Mouse (Mus musculus): ENCODE results near the gene Fkbp11. TPM values are rescaled to one million over a fixed set of nuclear protein-coding genes. Genes with fewer than 3 reads are reported as not detected.

The Fkbp11 gene
- total and polyA plus RNA-seq, 2 experiments from 2014 or later = 4.3 to 22.0 TPM

DNA sequence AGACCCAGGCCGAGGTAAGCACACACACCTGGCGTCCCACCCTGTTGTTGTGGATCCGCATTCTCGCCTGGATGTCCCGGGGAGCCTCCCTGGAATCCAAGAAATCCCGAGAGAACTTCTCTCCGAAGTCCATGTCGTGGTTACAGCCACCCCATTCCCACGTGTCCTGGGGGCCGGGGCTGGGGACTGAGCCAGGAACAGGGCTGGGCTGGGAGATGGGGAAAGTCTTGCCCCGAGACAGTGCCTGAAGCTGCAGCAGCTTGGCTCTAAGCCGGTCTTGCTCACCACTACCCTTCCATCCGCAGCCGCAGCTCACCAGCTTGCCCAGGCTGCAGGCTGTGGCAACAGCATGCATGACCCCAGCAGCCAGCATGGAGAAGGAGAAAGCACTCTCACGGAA lies 46.1 kb upstream of the Fkbp11 start:
- no peak for TF ChIP-seq CTCF (IDR thresholded peaks at IDR 0.05; ENCODE audit: low read depth)
- 31% methylated on average over 15 of the region's 15 CpGs for WGBS
- no peak for DNase-seq (ENCODE audit: low spot score)
- no peak overlapping the region for H3K27ac ChIP-seq (ENCODE audit: low read depth)
- H3K36me3 ChIP-seq (replicated peaks; ENCODE audit: control insufficient read depth, insufficient read depth, low read length) = no peaks in the 10 kb centered on the region
- H3K4me1 ChIP-seq (ENCODE audit: control insufficient read depth, insufficient read depth) = peaks cover 12% of the 10 kb centered on the region
- H3K4me2 ChIP-seq (ENCODE audit: low read depth, low read length) = no peak overlapping the region
- peaks cover 66% of the 10 kb centered on the region for H3K27me3 ChIP-seq (ENCODE audit: control insufficient read depth, insufficient read depth, low read length)
- no peak overlapping the region for H3K4me3 ChIP-seq (ENCODE audit: low read depth, low read length)
- ATAC-seq (ENCODE audit: insufficient read depth, low read depth) = no peak
- H3K9me3 ChIP-seq (replicated peaks; ENCODE audit: control insufficient read depth, low read length) = no peaks in the 10 kb centered on the region
- no peak overlapping the region for H3K9ac ChIP-seq (replicated peaks; ENCODE audit: low read depth, low read length)

DNA sequence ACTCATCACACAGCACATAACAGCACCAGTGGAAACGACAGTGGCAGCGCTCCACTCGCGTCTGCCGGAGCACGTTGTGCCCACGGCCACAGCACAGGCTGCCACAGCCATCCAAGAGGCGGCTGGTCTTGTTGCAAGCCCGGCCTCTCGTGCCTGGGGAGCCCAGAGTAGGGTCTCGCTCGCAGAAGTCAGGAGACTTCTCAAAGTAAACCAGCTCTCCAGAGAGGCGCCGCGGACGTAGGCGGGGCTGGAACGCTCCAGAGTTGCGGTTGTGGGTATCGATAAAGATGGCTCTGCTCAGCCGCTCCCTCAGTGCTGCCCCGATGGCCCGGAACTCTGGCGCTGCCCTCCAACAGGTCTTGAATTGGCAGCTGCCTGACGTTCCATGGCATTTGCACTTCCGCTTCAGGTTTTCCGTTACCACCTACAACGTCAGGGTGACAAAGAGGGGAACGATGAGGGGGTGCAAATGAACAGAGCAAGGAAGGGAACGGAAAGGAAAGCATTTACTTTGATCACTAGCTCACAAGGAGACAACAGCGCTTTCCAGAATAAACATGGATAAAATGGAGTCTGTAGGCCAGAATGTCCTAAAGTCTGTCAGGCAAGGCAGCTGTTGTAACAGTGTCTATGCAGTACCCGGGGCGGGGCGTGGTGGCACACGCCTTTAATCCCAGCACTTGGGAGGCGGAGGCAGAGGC lies 44.7 kb upstream of the Fkbp11 start:
- 4% methylated on average over 36 of the region's 36 CpGs for WGBS
- ATAC-seq (ENCODE audit: insufficient read depth, low read depth) (no peak), DNase-seq (ENCODE audit: low spot score) (no peak)
- Histone ChIP-seq H3K4me1 (ENCODE audit: control insufficient read depth, insufficient read depth) (peaks cover 6% of the 10 kb centered on the region; the same call in 1 of the 2 replicates), H3K36me3 (replicated peaks; ENCODE audit: control insufficient read depth, insufficient read depth, low read length) (no peaks in the 10 kb centered on the region), H3K9me3 (replicated peaks; ENCODE audit: control insufficient read depth, low read length) (no peaks in the 10 kb centered on the region), H3K9ac (replicated peaks; ENCODE audit: low read depth, low read length) (no peak overlapping the region), H3K4me3 (ENCODE audit: low read depth, low read length) (peak overlapping the region; percentile 27), H3K27me3 (ENCODE audit: control insufficient read depth, insufficient read depth, low read length) (peaks cover 57% of the 10 kb centered on the region), H3K27ac (ENCODE audit: low read depth) (no peak overlapping the region), H3K4me2 (ENCODE audit: low read depth, low read length) (peak overlapping the region; percentile 64)
- TF ChIP-seq EP300 (IDR thresholded peaks at IDR 0.05; ENCODE audit: low read depth) = no peak
- no peak for TF ChIP-seq CTCF (IDR thresholded peaks at IDR 0.05; ENCODE audit: low read depth)

DNA sequence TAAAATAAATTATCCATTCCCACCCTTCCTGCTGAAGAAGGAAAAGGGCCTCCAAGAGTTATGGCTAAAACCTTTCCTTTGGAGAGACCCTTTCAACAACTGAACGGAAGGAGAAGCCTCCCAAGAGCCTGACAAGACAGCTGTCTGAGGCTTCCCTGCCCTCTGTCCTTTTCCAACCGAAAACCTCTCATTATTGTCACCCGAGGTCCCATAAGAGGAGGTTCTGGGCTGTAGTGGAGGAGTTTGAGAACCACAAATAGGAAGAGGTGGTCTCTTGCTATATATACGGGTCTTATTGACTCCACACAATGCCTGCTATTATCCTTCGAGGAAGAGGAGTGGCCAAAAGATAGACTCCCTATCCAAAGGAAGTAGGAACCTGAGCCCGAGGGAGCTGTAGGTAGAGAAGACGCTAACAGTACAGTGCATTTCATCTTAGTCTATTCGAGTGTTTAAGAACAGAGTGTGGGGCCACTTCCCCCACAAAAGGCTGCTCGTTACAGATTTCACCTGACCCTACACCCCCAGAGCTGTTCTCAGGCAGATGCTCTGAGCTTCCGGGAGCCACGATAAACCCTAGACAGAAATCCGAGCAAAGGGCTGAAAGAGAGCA lies 43.9 kb upstream of the Fkbp11 start:
- 23% methylated on average over 12 of the region's 12 CpGs for WGBS
- Histone ChIP-seq H3K27me3 (ENCODE audit: control insufficient read depth, insufficient read depth, low read length) (peaks cover 49% of the 10 kb centered on the region), H3K4me1 (ENCODE audit: control insufficient read depth, insufficient read depth) (0 out of 2 replicates have a peak, but pooled peaks cover 4% of the 10 kb centered on the region), H3K4me2 (ENCODE audit: low read depth, low read length) (peak overlapping the region; percentile 64), H3K9me3 (replicated peaks; ENCODE audit: control insufficient read depth, low read length) (no peaks in the 10 kb centered on the region), H3K27ac (ENCODE audit: low read depth) (no peak overlapping the region), H3K36me3 (replicated peaks; ENCODE audit: control insufficient read depth, insufficient read depth, low read length) (no peaks in the 10 kb centered on the region), H3K9ac (replicated peaks; ENCODE audit: low read depth, low read length) (no peak overlapping the region), H3K4me3 (ENCODE audit: low read depth, low read length) (peak overlapping the region; percentile 27)
- no peak for DNase-seq (ENCODE audit: low spot score)
- no peak for ATAC-seq (ENCODE audit: insufficient read depth, low read depth)
- TF ChIP-seq EP300 (IDR thresholded peaks at IDR 0.05; ENCODE audit: low read depth) (no peak), CTCF (IDR thresholded peaks at IDR 0.05; ENCODE audit: low read depth) (no peak)

DNA sequence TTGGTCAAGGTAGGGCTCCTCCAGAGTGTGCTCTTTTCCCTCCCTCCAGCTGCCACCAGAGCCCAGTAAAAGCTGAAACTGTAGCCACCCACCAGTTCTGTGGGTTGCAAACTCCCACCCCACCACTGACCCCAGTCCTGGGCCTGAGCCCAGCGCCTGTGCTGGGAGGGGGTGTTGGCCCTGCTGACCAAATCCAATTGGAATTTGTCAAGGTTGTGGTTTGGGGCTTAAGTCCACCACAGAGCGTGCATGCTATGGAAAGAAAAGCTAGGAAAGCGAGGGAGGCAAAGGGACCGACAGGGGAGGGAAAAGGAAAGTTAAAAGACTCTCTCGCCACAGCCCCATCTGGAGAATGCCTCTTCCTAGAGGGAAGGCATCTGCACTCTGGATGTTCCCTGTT lies 40.3 kb upstream of the Fkbp11 start:
- H3K9ac ChIP-seq (replicated peaks; ENCODE audit: low read depth, low read length) = no peak overlapping the region
- no peaks in the 10 kb centered on the region for H3K36me3 ChIP-seq (replicated peaks; ENCODE audit: control insufficient read depth, insufficient read depth, low read length)
- 0 out of 2 replicates have a peak, but pooled peaks cover 4% of the 10 kb centered on the region for H3K4me1 ChIP-seq (ENCODE audit: control insufficient read depth, insufficient read depth)
- H3K27ac ChIP-seq (ENCODE audit: low read depth) = no peak overlapping the region
- peaks cover 16% of the 10 kb centered on the region; the same call in 1 of the 2 replicates for H3K27me3 ChIP-seq (ENCODE audit: control insufficient read depth, insufficient read depth, low read length)
- no peaks in the 10 kb centered on the region for H3K9me3 ChIP-seq (replicated peaks; ENCODE audit: control insufficient read depth, low read length)
- no peak overlapping the region for H3K4me3 ChIP-seq (ENCODE audit: low read depth, low read length)
- no peak for DNase-seq (ENCODE audit: low spot score)
- WGBS = 32% methylated on average over 5 of the region's 5 CpGs
- TF ChIP-seq EP300 (IDR thresholded peaks at IDR 0.05; ENCODE audit: low read depth) = no peak
- no peak for TF ChIP-seq CTCF (IDR thresholded peaks at IDR 0.05; ENCODE audit: low read depth)
- no peak for ATAC-seq (ENCODE audit: insufficient read depth, low read depth)
- H3K4me2 ChIP-seq (ENCODE audit: low read depth, low read length) = no peak overlapping the region

DNA sequence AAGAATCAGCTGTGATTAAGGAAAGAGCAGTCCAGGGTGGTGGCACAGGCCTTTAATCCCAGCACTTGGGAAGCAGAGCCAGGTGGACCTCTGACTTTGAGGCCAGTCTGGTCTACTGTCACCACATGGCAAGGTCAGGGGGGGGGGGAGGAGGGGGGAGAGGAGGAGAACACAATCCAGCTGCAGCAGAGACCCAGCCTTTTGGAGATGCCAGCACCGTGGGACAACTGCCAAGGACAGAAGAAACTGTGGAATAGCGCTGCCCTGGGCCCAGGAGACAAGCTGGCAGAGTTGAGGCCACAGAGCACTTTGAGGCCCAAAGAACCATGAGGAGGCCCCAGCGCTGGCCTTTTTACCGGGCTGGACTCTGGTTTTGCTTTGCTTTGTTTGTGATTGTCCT lies 37.9 kb upstream of the Fkbp11 start:
- Histone ChIP-seq H3K27me3 (ENCODE audit: control insufficient read depth, insufficient read depth, low read length) (peaks cover 11% of the 10 kb centered on the region; the same call in 1 of the 2 replicates), H3K36me3 (replicated peaks; ENCODE audit: control insufficient read depth, insufficient read depth, low read length) (no peaks in the 10 kb centered on the region), H3K9me3 (replicated peaks; ENCODE audit: control insufficient read depth, low read length) (no peaks in the 10 kb centered on the region), H3K4me1 (ENCODE audit: control insufficient read depth, insufficient read depth) (peaks cover 8% of the 10 kb centered on the region; the same call in 1 of the 2 replicates), H3K27ac (ENCODE audit: low read depth) (no peak overlapping the region), H3K4me3 (ENCODE audit: low read depth, low read length) (no peak overlapping the region), H3K9ac (replicated peaks; ENCODE audit: low read depth, low read length) (no peak overlapping the region), H3K4me2 (ENCODE audit: low read depth, low read length) (no peak overlapping the region)
- ATAC-seq (ENCODE audit: insufficient read depth, low read depth) (no peak), DNase-seq (ENCODE audit: low spot score) (no peak)
- TF ChIP-seq EP300 (IDR thresholded peaks at IDR 0.05; ENCODE audit: low read depth) = no peak
- TF ChIP-seq CTCF (IDR thresholded peaks at IDR 0.05; ENCODE audit: low read depth) = no peak
- 57% methylated on average over 4 of the region's 4 CpGs for WGBS
